Mouse (Mus musculus): Measurements from ENCODE around the gene Vmn1r180. TPM values are rescaled to one million over a fixed set of nuclear protein-coding genes. Genes with fewer than 3 reads are reported as not detected.
"Not testable (repeated sequence)": the region's sequence is repeated elsewhere in the genome, so short reads cannot be mapped to it uniquely, and the experiment has no call there.

Vmn1r180 gene
- polyA plus RNA-seq (2016; fragmentation: Nextera tagmentation; extraction: Ambion mirVana), result not detected in 2 replicates

- Histone ChIP-seq H3K4me3 (no peak within 1 kb of the TSS), H3K27me3 (no peaks in the 10 kb centered on the region), H3K4me1 (no peaks in the 10 kb centered on the region), H3K9ac (no peak within 1 kb of the TSS), H3K4me2 (replicated peaks) (no peak within 1 kb of the TSS), H3K9me3 (replicated peaks) (peaks cover 16% of the 10 kb centered on the region; the same call in 1 of the 2 replicates), H3K36me3 (no peaks in the 10 kb centered on the region), H3K27ac (no peak within 1 kb of the TSS)
- ATAC-seq (ENCODE audit: low FRiP score), result no peak
These were observed at the start of gene Vmn1r180 for GRCm38 (mm10) chr7:23950332-23950731. TSS of gene Vmn1r180 (plus strand) at chr7:23950632.

- H3K9ac ChIP-seq, result no peak within 1 kb of the TSS
- peaks cover 37% of the 10 kb centered on the region for H3K9me3 ChIP-seq (replicated peaks)
- no peaks in the 10 kb centered on the region for H3K36me3 ChIP-seq
- no peaks in the 10 kb centered on the region for H3K4me1 ChIP-seq
- no peak for ATAC-seq (ENCODE audit: low FRiP score)
- H3K27me3 ChIP-seq, result no peaks in the 10 kb centered on the region
- no peak within 1 kb of the TSS for H3K27ac ChIP-seq
- H3K4me2 ChIP-seq (replicated peaks), result no peak within 1 kb of the TSS
- no peak within 1 kb of the TSS for H3K4me3 ChIP-seq
- 42% methylated on average over 2 of the region's 2 CpGs for WGBS
These were observed 23.8 kb upstream of the Vmn1r180 start, which contains the start of gene Vmn1r179 for GRCm38 (mm10) chr7:23926678-23927077. TSS of gene Vmn1r179 (plus strand) at chr7:23926978.

- not testable (repeated sequence) for H3K36me3 ChIP-seq; H3K4me3 ChIP-seq; H3K27me3 ChIP-seq; H3K4me1 ChIP-seq; H3K9ac ChIP-seq; H3K4me2 ChIP-seq (replicated peaks); H3K27ac ChIP-seq; ATAC-seq (ENCODE audit: low FRiP score)
- peaks cover 39% of the 10 kb centered on the region for H3K9me3 ChIP-seq (replicated peaks)
- 57% methylated on average over 3 of the region's 3 CpGs for WGBS
These were observed 17.6 kb downstream of the Vmn1r180 start for GRCm38 (mm10) chr7:23968044-23968443.

GRCm38 (mm10) chr7:23974315-23974714, 23.9 kb downstream of the Vmn1r180 start, which contains the start of gene Vmn1r181:
TSS of gene Vmn1r181 (plus strand) at chr7:23974615.
- not testable (repeated sequence) for H3K4me2 ChIP-seq (replicated peaks); H3K27me3 ChIP-seq; H3K27ac ChIP-seq; H3K4me1 ChIP-seq; H3K4me3 ChIP-seq; H3K36me3 ChIP-seq; H3K9ac ChIP-seq; ATAC-seq (ENCODE audit: low FRiP score)
- 80% methylated on average over 9 of the region's 9 CpGs for WGBS
- H3K9me3 ChIP-seq (replicated peaks), result peaks cover 35% of the 10 kb centered on the region

GRCm38 (mm10) chr7:24001391-24001790, 51.0 kb downstream of the Vmn1r180 start, which contains the start of gene V1rd19:
TSS of gene V1rd19 (plus strand) at chr7:24001691.
- Histone ChIP-seq H3K4me1 (no peaks in the 10 kb centered on the region), H3K4me2 (replicated peaks) (no peak within 1 kb of the TSS)
- WGBS, result 70% methylated on average over 2 of the region's 2 CpGs

More at GRCm38 (mm10) chr7:24001391-24001790, 51.0 kb downstream of the Vmn1r180 start, which contains the start of gene V1rd19:
- H3K27me3 ChIP-seq, result no peaks in the 10 kb centered on the region
- no peak within 1 kb of the TSS for H3K4me3 ChIP-seq
- no peak within 1 kb of the TSS for H3K27ac ChIP-seq
- no peak for ATAC-seq (ENCODE audit: low FRiP score)
- no peaks in the 10 kb centered on the region for H3K36me3 ChIP-seq
- H3K9ac ChIP-seq, result no peak within 1 kb of the TSS
- H3K9me3 ChIP-seq (replicated peaks), result peaks cover 19% of the 10 kb centered on the region

Other genes with a start within 250 kb of the Vmn1r180 start
- gene Vmn1r173, start 249.9 kb upstream of the Vmn1r180 start, polyA plus RNA-seq (2016; fragmentation: Nextera tagmentation; extraction: Ambion mirVana), result not detected in 2 replicates
- gene Vmn1r174, start 198.4 kb upstream of the Vmn1r180 start, polyA plus RNA-seq (2016; fragmentation: Nextera tagmentation; extraction: Ambion mirVana), result not detected in 2 replicates
- gene Vmn1r175, start 140.0 kb upstream of the Vmn1r180 start, polyA plus RNA-seq (2016; fragmentation: Nextera tagmentation; extraction: Ambion mirVana), result not detected in 2 replicates
- not detected in 2 replicates for gene Vmn1r176, start 113.3 kb upstream of the Vmn1r180 start, polyA plus RNA-seq (2016; fragmentation: Nextera tagmentation; extraction: Ambion mirVana)
- gene Vmn1r177, start 84.2 kb upstream of the Vmn1r180 start, polyA plus RNA-seq (2016; fragmentation: Nextera tagmentation; extraction: Ambion mirVana), result not detected in 2 replicates
- not detected in 2 replicates for gene Vmn1r178, start 58.6 kb upstream of the Vmn1r180 start, polyA plus RNA-seq (2016; fragmentation: Nextera tagmentation; extraction: Ambion mirVana)
- not detected in 2 replicates for gene Vmn1r179, start 23.7 kb upstream of the Vmn1r180 start, polyA plus RNA-seq (2016; fragmentation: Nextera tagmentation; extraction: Ambion mirVana)
- not detected in 2 replicates for gene Vmn1r181, start 24.0 kb downstream of the Vmn1r180 start, polyA plus RNA-seq (2016; fragmentation: Nextera tagmentation; extraction: Ambion mirVana)
- not detected in 2 replicates for gene V1rd19, start 51.1 kb downstream of the Vmn1r180 start, polyA plus RNA-seq (2016; fragmentation: Nextera tagmentation; extraction: Ambion mirVana)
- not detected in 2 replicates for gene Vmn1r183, start 102.6 kb downstream of the Vmn1r180 start, polyA plus RNA-seq (2016; fragmentation: Nextera tagmentation; extraction: Ambion mirVana)
- 32.4 and 32.5 TPM in 2 replicates for gene Zfp180, start 131.3 kb downstream of the Vmn1r180 start, polyA plus RNA-seq (2016; fragmentation: Nextera tagmentation; extraction: Ambion mirVana)
- gene Zfp112, start 161.7 kb downstream of the Vmn1r180 start, polyA plus RNA-seq (2016; fragmentation: Nextera tagmentation; extraction: Ambion mirVana), result 7.6 and 9.3 TPM in 2 replicates
- gene Zfp235, start 183.5 kb downstream of the Vmn1r180 start, polyA plus RNA-seq (2016; fragmentation: Nextera tagmentation; extraction: Ambion mirVana), result 19.2 TPM in 2 replicates
- 4.8 and 5.2 TPM in 2 replicates for gene Zfp114, start 224.4 kb downstream of the Vmn1r180 start, polyA plus RNA-seq (2016; fragmentation: Nextera tagmentation; extraction: Ambion mirVana)